Comparison of ENCODE assay signal across 22 mouse cellular contexts in the genomic region with DNA sequence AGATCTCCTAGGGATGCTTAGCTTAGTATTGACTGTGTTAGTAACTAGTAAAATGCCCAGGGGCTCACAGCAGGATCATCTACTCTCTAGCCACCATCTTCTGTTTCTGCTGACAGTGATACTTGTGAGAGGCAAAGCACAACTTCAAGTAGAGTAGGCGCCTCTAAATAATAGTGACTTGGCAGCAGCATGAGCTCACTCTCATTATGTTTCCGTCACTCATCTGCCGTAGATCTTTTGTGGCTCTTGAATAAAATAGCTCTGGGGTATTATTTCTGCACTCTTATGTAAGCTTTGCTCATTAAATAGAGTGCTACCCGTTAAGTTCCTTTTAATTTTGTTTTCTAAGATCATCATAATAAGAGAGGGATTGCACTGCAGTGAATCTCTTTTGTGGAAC.
DNase-seq lines count a peak whose midpoint lies in the region; ATAC-seq and TF ChIP-seq lines count a peak whose summit lies in the region.
"Had no signal": no experiment of that assay in that cellular context is flagged by ENCODE, and none has a peak within 500 bp of the region (broad histone marks: within the 10 kb centered on the region; RNA-seq: fewer than 3 reads in every experiment).

No protein-coding gene starts in this region.

- 0 out of 2 replicates have a peak overlapping the region, but pooled peaks have one; percentile 18 for H3K27ac ChIP-seq in forebrain, embryonic 11.5 days (ENCODE audit: low read depth, low read length)
- H3K27ac ChIP-seq in forebrain, embryonic 10.5 days: no peak overlapping the region
- no peak overlapping the region for H3K27ac ChIP-seq in midbrain, embryonic 12.5 days (replicated peaks)
- H3K27ac ChIP-seq in midbrain, embryonic 16.5 days (ENCODE audit: low read length): no peak overlapping the region
- peak overlapping the region; percentile 31; the same call in 1 of the 2 replicates for H3K27ac ChIP-seq in forebrain, embryonic 15.5 days (replicated peaks)
- H3K27ac ChIP-seq: embryonic facial prominence, embryonic 13.5 days; gastrocnemius, adult 2 months; heart, embryonic 13.5 days; hindbrain, embryonic 15.5 days had no signal

- TF ChIP-seq POLR2A in brain, embryonic 14.5 days (IDR thresholded peaks at IDR 0.05; ENCODE audit: borderline replicate concordance, extremely low read depth, insufficient read depth, insufficient read length, poor library complexity, severe bottlenecking): no peak

- ATAC-seq in forebrain, embryonic 11.5 days (replicated peaks; ENCODE audit: low FRiP score): 0 out of 2 replicates have a peak, but pooled peaks have one; percentile 39
- ATAC-seq in midbrain, embryonic 12.5 days (ENCODE audit: low FRiP score, low read depth): 0 out of 2 replicates have a peak, but pooled peaks have one; percentile 23
- ATAC-seq in midbrain, embryonic 16.5 days: no peak
- ATAC-seq in forebrain, embryonic 15.5 days (replicated peaks): peak; percentile 61
- ATAC-seq: CD4-positive, CD25-positive, alpha-beta regulatory T cell, adult 4 months had no signal

- no peak overlapping the region for H3K9ac ChIP-seq in forebrain, embryonic 11.5 days (ENCODE audit: low read length)
- no peak overlapping the region for H3K9ac ChIP-seq in midbrain, embryonic 12.5 days (replicated peaks)
- H3K9ac ChIP-seq in midbrain, embryonic 16.5 days (ENCODE audit: low read depth, low read length): no peak overlapping the region
- no peak overlapping the region for H3K9ac ChIP-seq in forebrain, embryonic 15.5 days (replicated peaks)
- H3K9ac ChIP-seq: embryonic facial prominence, embryonic 13.5 days; heart, embryonic 13.5 days; hindbrain, embryonic 15.5 days had no signal

- H3K4me3 ChIP-seq in forebrain, embryonic 11.5 days (ENCODE audit: low read depth, low read length): no peak overlapping the region
- H3K4me3 ChIP-seq in forebrain, embryonic 10.5 days: no peak overlapping the region
- H3K4me3 ChIP-seq in midbrain, embryonic 12.5 days: no peak overlapping the region
- no peak overlapping the region for H3K4me3 ChIP-seq in midbrain, embryonic 16.5 days (ENCODE audit: low read depth, low read length)
- no peak overlapping the region for H3K4me3 ChIP-seq in forebrain, embryonic 15.5 days
- H3K4me3 ChIP-seq: embryonic facial prominence, embryonic 13.5 days; gastrocnemius, adult 2 months; heart, embryonic 13.5 days; hindbrain, embryonic 15.5 days had no signal

- no peaks in the 10 kb centered on the region for H3K9me3 ChIP-seq in forebrain, embryonic 11.5 days (ENCODE audit: control insufficient read depth, low read length)
- no peaks in the 10 kb centered on the region for H3K9me3 ChIP-seq in forebrain, embryonic 10.5 days
- H3K9me3 ChIP-seq in midbrain, embryonic 12.5 days: no peaks in the 10 kb centered on the region
- H3K9me3 ChIP-seq in midbrain, embryonic 16.5 days (replicated peaks; ENCODE audit: control insufficient read depth, low read length, poor library complexity, severe bottlenecking): no peaks in the 10 kb centered on the region
- no peaks in the 10 kb centered on the region for H3K9me3 ChIP-seq in forebrain, embryonic 15.5 days
- H3K9me3 ChIP-seq: embryonic facial prominence, embryonic 13.5 days; G1E; heart, embryonic 13.5 days; hindbrain, embryonic 15.5 days had no signal

- 27% methylated on average over 4 of the region's 4 CpGs for WGBS in forebrain, embryonic 11.5 days
- 43% methylated on average over 4 of the region's 4 CpGs for WGBS in forebrain, embryonic 10.5 days
- WGBS in midbrain, embryonic 12.5 days: 33% methylated on average over 4 of the region's 4 CpGs
- 24% methylated on average over 4 of the region's 4 CpGs for WGBS in midbrain, embryonic 16.5 days
- 8% methylated on average over 4 of the region's 4 CpGs for WGBS in forebrain, embryonic 15.5 days

- H3K4me1 ChIP-seq in forebrain, embryonic 11.5 days (replicated peaks; ENCODE audit: control insufficient read depth, insufficient read depth, low read length): no peaks in the 10 kb centered on the region
- H3K4me1 ChIP-seq in forebrain, embryonic 10.5 days: peaks cover 9% of the 10 kb centered on the region
- H3K4me1 ChIP-seq in midbrain, embryonic 12.5 days: 0 out of 2 replicates have a peak, but pooled peaks cover 5% of the 10 kb centered on the region
- H3K4me1 ChIP-seq in midbrain, embryonic 16.5 days (ENCODE audit: control insufficient read depth, insufficient read depth, low read length): no peaks in the 10 kb centered on the region
- H3K4me1 ChIP-seq in forebrain, embryonic 15.5 days: peaks cover 10% of the 10 kb centered on the region
- H3K4me1 ChIP-seq: embryonic facial prominence, embryonic 13.5 days; heart, embryonic 13.5 days had no signal

- DNase-seq in forebrain, embryonic 11.5 days (ENCODE audit: low spot score): no peak
- DNase-seq in forebrain, embryonic 10.5 days (ENCODE audit: extremely low spot score, low spot score): no peak
- peak; percentile 79 for DNase-seq in brain, embryonic 14.5 days (ENCODE audit: low read depth)
- no peak for DNase-seq in right cerebral cortex, postnatal 36 days (ENCODE audit: low spot score in 2 of 2)
- no peak for DNase-seq in ovary, postnatal 36 days (ENCODE audit: low spot score)
- DNase-seq: adrenal gland, postnatal 10 days; B cell, adult 2 months; cerebellum, adult 18-20 months; cerebellum, adult 9-11 months; cerebellum, postnatal 36 days; gastrocnemius, adult 2 months; gastrocnemius, postnatal 36 days; heart, adult 11 months; heart, postnatal 36 days had no signal

- H3K4me2 ChIP-seq in forebrain, embryonic 11.5 days (ENCODE audit: low read depth, low read length, severe bottlenecking): no peak overlapping the region
- no peak overlapping the region for H3K4me2 ChIP-seq in midbrain, embryonic 12.5 days (replicated peaks)
- no peak overlapping the region for H3K4me2 ChIP-seq in midbrain, embryonic 16.5 days (ENCODE audit: low read length)
- H3K4me2 ChIP-seq in forebrain, embryonic 15.5 days (replicated peaks): no peak overlapping the region
- H3K4me2 ChIP-seq: embryonic facial prominence, embryonic 13.5 days; heart, embryonic 13.5 days; hindbrain, embryonic 15.5 days had no signal

- no peaks in the 10 kb centered on the region for H3K27me3 ChIP-seq in forebrain, embryonic 11.5 days (ENCODE audit: control insufficient read depth, insufficient read depth, low read length)
- H3K27me3 ChIP-seq in forebrain, embryonic 10.5 days (ENCODE audit: poor library complexity, severe bottlenecking): no peaks in the 10 kb centered on the region
- no peaks in the 10 kb centered on the region for H3K27me3 ChIP-seq in midbrain, embryonic 12.5 days
- H3K27me3 ChIP-seq in midbrain, embryonic 16.5 days (ENCODE audit: control insufficient read depth, insufficient read depth, low read depth, low read length): no peaks in the 10 kb centered on the region
- no peaks in the 10 kb centered on the region for H3K27me3 ChIP-seq in forebrain, embryonic 15.5 days
- H3K27me3 ChIP-seq: embryonic facial prominence, embryonic 13.5 days; heart, embryonic 13.5 days; hindbrain, embryonic 15.5 days had no signal

- TF ChIP-seq CTCF in brain, embryonic 14.5 days (IDR thresholded peaks at IDR 0.05; ENCODE audit: borderline replicate concordance, extremely low read depth, insufficient read depth, insufficient read length): no peak

- H3K36me3 ChIP-seq in forebrain, embryonic 11.5 days (ENCODE audit: control insufficient read depth, insufficient read depth, low read length): no peaks in the 10 kb centered on the region
- H3K36me3 ChIP-seq in forebrain, embryonic 10.5 days (replicated peaks): no peaks in the 10 kb centered on the region
- no peaks in the 10 kb centered on the region for H3K36me3 ChIP-seq in midbrain, embryonic 12.5 days
- no peaks in the 10 kb centered on the region for H3K36me3 ChIP-seq in midbrain, embryonic 16.5 days (ENCODE audit: control insufficient read depth, insufficient read depth, low read length)
- H3K36me3 ChIP-seq in forebrain, embryonic 15.5 days: no peaks in the 10 kb centered on the region
- H3K36me3 ChIP-seq: embryonic facial prominence, embryonic 13.5 days; G1E; heart, embryonic 13.5 days; hindbrain, embryonic 15.5 days had no signal

Comparison
In these comparisons a context has a peak if more than half of its experiments do, and no peak if none do; other contexts are left out.
1. H3K27ac ChIP-seq: peak in forebrain, embryonic 11.5 days (single experiment) and forebrain, embryonic 15.5 days (single experiment); none in forebrain, embryonic 10.5 days (single experiment), midbrain, embryonic 12.5 days (single experiment) and midbrain, embryonic 16.5 days (single experiment).